Mouse (Mus musculus) liver, adult (tissue): Measurements from ENCODE around the gene Ccdc130.

Experiments
- GATA4 ChIP-seq: IDR thresholded peaks from 2 replicates; pipeline ENCODE4 v1.6.1; 2014; ENCODE audit warnings: mild to moderate bottlenecking, low read length; ENCODE audit not compliant: insufficient replicate concordance

Gene Ccdc130

GRCm38 (mm10) chr8:84217206-84217605 is 53.0 kb downstream of the Ccdc130 start:
- TF ChIP-seq GATA4: no peak

- TF ChIP-seq GATA4: no peak
These were observed 56.9 kb downstream of the Ccdc130 start for GRCm38 (mm10) chr8:84213277-84213676.

- no peak for TF ChIP-seq GATA4
These were observed 58.2 kb downstream of the Ccdc130 start for GRCm38 (mm10) chr8:84211881-84212563.

GRCm38 (mm10) chr8:84211202-84211601 is 59.0 kb downstream of the Ccdc130 start:
- no peak for TF ChIP-seq GATA4

DNA sequence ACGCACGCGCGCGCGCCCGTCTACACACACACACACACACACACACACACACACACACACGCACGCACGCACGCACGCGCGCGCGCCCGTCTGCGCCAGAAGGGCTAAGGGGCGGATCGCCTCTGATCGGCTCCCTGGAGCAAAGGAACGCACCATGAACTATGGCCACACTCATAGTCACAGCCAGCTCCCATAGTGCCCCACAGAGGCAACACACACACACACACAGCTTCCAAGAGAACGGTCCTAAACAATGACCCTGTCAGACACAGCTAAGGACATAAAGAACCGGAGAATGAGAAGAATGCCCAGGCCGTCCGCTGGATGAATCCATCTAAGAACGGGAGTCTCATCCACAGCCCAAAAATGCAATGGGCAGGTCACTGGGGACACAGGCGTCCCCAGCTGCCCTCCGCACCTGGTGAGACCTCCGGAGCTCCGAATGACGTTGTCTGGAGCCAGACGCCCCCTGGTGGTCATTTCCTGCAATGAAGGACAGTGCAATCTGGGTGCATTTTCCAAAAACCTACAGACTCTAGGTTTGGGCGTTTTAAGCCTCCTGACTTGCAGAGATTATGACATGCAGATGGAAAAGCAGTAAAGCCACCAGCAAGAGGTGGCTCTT is 59.9 kb downstream of the Ccdc130 start:
- TF ChIP-seq GATA4: no peak

- TF ChIP-seq GATA4: no peak
These were observed 61.5 kb downstream of the Ccdc130 start for GRCm38 (mm10) chr8:84208381-84209380.

DNA sequence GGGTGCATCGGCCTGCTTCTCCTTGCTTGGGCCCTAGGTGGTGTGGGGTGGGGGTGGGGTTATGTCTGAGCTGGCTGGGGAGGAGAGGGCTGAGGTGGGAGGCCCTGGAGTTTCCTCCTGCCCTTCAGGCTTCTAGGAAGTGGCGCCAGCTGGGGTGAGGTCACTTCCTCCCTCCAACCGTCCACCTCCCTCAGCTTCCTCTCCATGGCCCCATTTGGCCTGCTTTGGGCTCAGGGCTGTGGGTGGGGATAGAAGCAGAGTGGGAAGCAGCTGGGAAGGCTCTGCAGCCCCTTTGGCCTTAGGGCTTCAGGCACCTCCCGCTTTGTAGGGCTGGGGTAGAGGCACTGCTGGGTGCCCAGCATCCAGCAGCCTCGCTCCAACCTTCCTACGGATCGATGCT is 62.4 kb downstream of the Ccdc130 start:
- no peak for TF ChIP-seq GATA4
